Mouse (Mus musculus): ENCODE data around the gene Tha1. TPM values are rescaled to one million over a fixed set of nuclear protein-coding genes. Genes with fewer than 3 reads are reported as not detected.

Gene Tha1
- total and polyA plus RNA-seq, 3 experiments = 9.2 to 14.6 (median 9.3) TPM

GRCm38 (mm10) chr11:117892199-117892598 lies 18.9 kb upstream of the Tha1 start:
- intact Hi-C loops (cut with DNase I) = no loop called here
- Histone ChIP-seq H3K4me1 (ENCODE audit: control insufficient read depth, insufficient read depth, low read length) (no peaks in the 10 kb centered on the region; the same call in 1 of the 2 replicates), H3K27me3 (ENCODE audit: control insufficient read depth, insufficient read depth, low read length) (peaks cover 1% of the 10 kb centered on the region; the same call in 1 of the 2 replicates), H3K36me3 (ENCODE audit: control insufficient read depth, insufficient read depth, low read length) (no peaks in the 10 kb centered on the region), H3K9ac (ENCODE audit: low read depth, low read length) (no peak overlapping the region), H3K79me2 (replicated peaks; ENCODE audit: control insufficient read depth, insufficient read depth, low read length) (no peaks in the 10 kb centered on the region), H3K27ac (no peak overlapping the region), H3K4me3 (no peak overlapping the region)
- TF ChIP-seq CTCF (IDR thresholded peaks at IDR 0.05) = no peak
- no peak for TF ChIP-seq EP300 (IDR thresholded peaks at IDR 0.05; ENCODE audit: insufficient read depth, low read depth, low read length)
- TF ChIP-seq POLR2A (IDR thresholded peaks at IDR 0.05; ENCODE audit: insufficient read depth, low read depth, low read length) = no peak
- DNase-seq = no peak
- 67% methylated on average over 6 of the region's 6 CpGs for WGBS

GRCm38 (mm10) chr11:117891581-117892175 lies 18.4 kb upstream of the Tha1 start:
- Histone ChIP-seq H3K36me3 (ENCODE audit: control insufficient read depth, insufficient read depth, low read length) (no peaks in the 10 kb centered on the region), H3K4me3 (no peak overlapping the region), H3K4me1 (ENCODE audit: control insufficient read depth, insufficient read depth, low read length) (no peaks in the 10 kb centered on the region; the same call in 1 of the 2 replicates), H3K9ac (ENCODE audit: low read depth, low read length) (no peak overlapping the region), H3K27me3 (ENCODE audit: control insufficient read depth, insufficient read depth, low read length) (peaks cover 1% of the 10 kb centered on the region; the same call in 1 of the 2 replicates), H3K27ac (no peak overlapping the region), H3K79me2 (replicated peaks; ENCODE audit: control insufficient read depth, insufficient read depth, low read length) (no peaks in the 10 kb centered on the region)
- DNase-seq = no peak
- intact Hi-C loops (cut with DNase I) = no loop called here
- 90% methylated on average over 19 of the region's 19 CpGs for WGBS
- TF ChIP-seq POLR2A (IDR thresholded peaks at IDR 0.05; ENCODE audit: insufficient read depth, low read depth, low read length) = no peak
- no peak for TF ChIP-seq CTCF (IDR thresholded peaks at IDR 0.05)
- TF ChIP-seq EP300 (IDR thresholded peaks at IDR 0.05; ENCODE audit: insufficient read depth, low read depth, low read length) = no peak

- Histone ChIP-seq H3K4me1 (ENCODE audit: control insufficient read depth, insufficient read depth, low read length) (no peaks in the 10 kb centered on the region; the same call in 1 of the 2 replicates), H3K4me3 (no peak overlapping the region), H3K9ac (ENCODE audit: low read depth, low read length) (no peak overlapping the region), H3K27me3 (ENCODE audit: control insufficient read depth, insufficient read depth, low read length) (peaks cover 1% of the 10 kb centered on the region; the same call in 1 of the 2 replicates), H3K36me3 (ENCODE audit: control insufficient read depth, insufficient read depth, low read length) (no peaks in the 10 kb centered on the region), H3K27ac (no peak overlapping the region), H3K79me2 (replicated peaks; ENCODE audit: control insufficient read depth, insufficient read depth, low read length) (no peaks in the 10 kb centered on the region)
- TF ChIP-seq EP300 (IDR thresholded peaks at IDR 0.05; ENCODE audit: insufficient read depth, low read depth, low read length) (no peak), CTCF (IDR thresholded peaks at IDR 0.05) (peak; percentile 49), POLR2A (IDR thresholded peaks at IDR 0.05; ENCODE audit: insufficient read depth, low read depth, low read length) (no peak)
- intact Hi-C loops (cut with DNase I) = no loop called here
- peak in 1 of 2 experiments; percentile 40 for DNase-seq
- 41% methylated on average over 13 of the region's 13 CpGs for whole genome bisulfite sequencing
Measured at GRCm38 (mm10) chr11:117890519-117891282, 17.4 kb upstream of the Tha1 start.

GRCm38 (mm10) chr11:117889887-117890340 lies 16.6 kb upstream of the Tha1 start:
- Histone ChIP-seq H3K36me3 (ENCODE audit: control insufficient read depth, insufficient read depth, low read length) (no peaks in the 10 kb centered on the region), H3K4me1 (ENCODE audit: control insufficient read depth, insufficient read depth, low read length) (no peaks in the 10 kb centered on the region; the same call in 1 of the 2 replicates), H3K27me3 (ENCODE audit: control insufficient read depth, insufficient read depth, low read length) (peaks cover 1% of the 10 kb centered on the region; the same call in 1 of the 2 replicates), H3K27ac (no peak overlapping the region), H3K9ac (ENCODE audit: low read depth, low read length) (no peak overlapping the region), H3K4me3 (no peak overlapping the region), H3K79me2 (replicated peaks; ENCODE audit: control insufficient read depth, insufficient read depth, low read length) (no peaks in the 10 kb centered on the region)
- TF ChIP-seq EP300 (IDR thresholded peaks at IDR 0.05; ENCODE audit: insufficient read depth, low read depth, low read length) (no peak), POLR2A (IDR thresholded peaks at IDR 0.05; ENCODE audit: insufficient read depth, low read depth, low read length) (no peak), CTCF (IDR thresholded peaks at IDR 0.05) (no peak)
- WGBS = 52% methylated on average over 11 of the region's 11 CpGs
- no peak for DNase-seq
- intact Hi-C loops (cut with DNase I) = no loop called here

- Histone ChIP-seq H3K4me1 (ENCODE audit: control insufficient read depth, insufficient read depth, low read length) (no peaks in the 10 kb centered on the region; the same call in 1 of the 2 replicates), H3K4me3 (no peak overlapping the region), H3K36me3 (ENCODE audit: control insufficient read depth, insufficient read depth, low read length) (no peaks in the 10 kb centered on the region), H3K27ac (no peak overlapping the region), H3K79me2 (replicated peaks; ENCODE audit: control insufficient read depth, insufficient read depth, low read length) (no peaks in the 10 kb centered on the region), H3K27me3 (ENCODE audit: control insufficient read depth, insufficient read depth, low read length) (peaks cover 1% of the 10 kb centered on the region; the same call in 1 of the 2 replicates), H3K9ac (ENCODE audit: low read depth, low read length) (no peak overlapping the region)
- no peak for DNase-seq
- intact Hi-C loops (cut with DNase I) = no loop called here
- 28% methylated on average over 33 of the region's 33 CpGs for WGBS
- TF ChIP-seq POLR2A (IDR thresholded peaks at IDR 0.05; ENCODE audit: insufficient read depth, low read depth, low read length) = no peak
- no peak for TF ChIP-seq CTCF (IDR thresholded peaks at IDR 0.05)
- no peak for TF ChIP-seq EP300 (IDR thresholded peaks at IDR 0.05; ENCODE audit: insufficient read depth, low read depth, low read length)
Measured at GRCm38 (mm10) chr11:117888853-117889822, 15.9 kb upstream of the Tha1 start.

Data from heart, adult 2 months (tissue).